Mouse (Mus musculus) CH12.LX (cell line): ENCODE data around the gene 1700012B07Rik.

ENCODE experiments used
- CTCF ChIP-seq, 2 experiments: IDR thresholded peaks in 1 of 2; conservative IDR thresholded peaks in 1 of 2; 2 replicates each; pipeline ENCODE4 v1.5.1; 2011 to 2012; ENCODE audit warnings: low read depth in 2 of 2, low read length in 2 of 2, improper control_type of control experiment in 1 of 2, inconsistent platforms in 1 of 2, mild to moderate bottlenecking in 1 of 2, moderate library complexity in 1 of 2
- MAFK ChIP-seq: IDR thresholded peaks from 2 replicates; pipeline ENCODE4 v1.6.1; 2011; ENCODE audit warnings: low read length, improper control_type of control experiment; ENCODE audit not compliant: insufficient replicate concordance
- ZNF384 ChIP-seq: IDR thresholded peaks from 2 replicates; pipeline ENCODE4 v1.6.1; 2012; ENCODE audit warnings: low read depth, low read length, improper control_type of control experiment, inconsistent platforms

GRCm38 (mm10) chr11:109860508-109860907 is 32.7 kb upstream of the 1700012B07Rik start:
- TF ChIP-seq CTCF (conservative IDR thresholded peaks at IDR 0.05 in 1 of 2, IDR thresholded peaks at IDR 0.05 in 1 of 2; ENCODE audit: low read depth in 2 of 2, low read length in 2 of 2): peak; percentile 93 to 99
- TF ChIP-seq MAFK: no peak; the same call in none of the 2 replicates
- TF ChIP-seq ZNF384: peak; percentile 8; the same call in 1 of the 2 replicates
